Mouse (Mus musculus): ENCODE measurements at regions not wholly inside any gene's neighbourhood (a gene's known extent, or its start where the extent isn't known, plus 50 kb on each side); places are given as distances from the start of the nearest gene placed in this dataset.

DNA sequence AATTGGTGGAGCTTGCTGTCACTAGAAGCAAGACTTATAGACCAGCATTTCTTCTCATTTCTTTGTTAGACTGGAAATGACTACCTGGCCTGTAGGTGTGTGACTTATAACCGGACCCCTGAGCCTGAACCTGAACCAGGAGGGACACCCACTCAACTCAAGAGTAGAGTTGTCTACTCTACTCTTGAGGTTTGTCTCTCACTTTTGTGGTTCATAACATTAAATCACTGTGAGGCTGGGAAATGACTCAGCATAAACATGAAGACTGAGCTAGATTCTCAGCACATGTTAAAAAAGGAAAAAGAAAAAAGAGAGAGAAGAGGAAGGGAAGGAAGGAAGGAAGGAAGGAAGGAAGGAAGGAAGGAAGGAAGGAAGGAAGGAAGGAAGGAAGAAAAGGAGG, 92.8 kb upstream of the Far2 start:
- TF ChIP-seq CTCF (IDR thresholded peaks at IDR 0.05; ENCODE audit: insufficient read depth, low read depth, low read length): no peak
- TF ChIP-seq POLR2A (IDR thresholded peaks at IDR 0.05; ENCODE audit: insufficient read depth, low read depth, low read length): no peak
